Mouse (Mus musculus): ENCODE results near the gene Hoxd12. TPM values are rescaled to one million over a fixed set of nuclear protein-coding genes. Genes with fewer than 3 reads are reported as not detected.
A peak's percentile ranks its signal among the peaks of the same experiment; 100 is the strongest.

The Hoxd12 gene
- polyA plus RNA-seq, 1 experiment from 2014 or later: 30.6 TPM

- H3K9me3 ChIP-seq: no peaks in the 10 kb centered on the region
- H3K4me2 ChIP-seq: no peak overlapping the region
- peaks cover 53% of the 10 kb centered on the region for H3K4me1 ChIP-seq
- H3K27me3 ChIP-seq: peaks cover 83% of the 10 kb centered on the region
- H3K9ac ChIP-seq: no peak overlapping the region
- peaks cover 4% of the 10 kb centered on the region; the same call in 1 of the 2 replicates for H3K36me3 ChIP-seq
- ATAC-seq (ENCODE audit: insufficient number of reproducible peaks, low FRiP score, low TSS enrichment, low read depth): no peak
- 12% methylated on average over 17 of the region's 17 CpGs for WGBS
- H3K4me3 ChIP-seq: no peak overlapping the region
- no peak overlapping the region for H3K27ac ChIP-seq
Observed at GRCm38 (mm10) chr2:74701949-74702819, 27.4 kb downstream of the Hoxd12 start.

- WGBS: 32% methylated on average over 6 of the region's 6 CpGs
- H3K9ac ChIP-seq: no peak overlapping the region
- H3K4me1 ChIP-seq: peaks cover 49% of the 10 kb centered on the region
- no peak overlapping the region for H3K4me2 ChIP-seq
- H3K27ac ChIP-seq: no peak overlapping the region
- peaks cover 84% of the 10 kb centered on the region for H3K27me3 ChIP-seq
- H3K36me3 ChIP-seq: peaks cover 4% of the 10 kb centered on the region; the same call in 1 of the 2 replicates
- H3K4me3 ChIP-seq: no peak overlapping the region
- H3K9me3 ChIP-seq: no peaks in the 10 kb centered on the region
- ATAC-seq (ENCODE audit: insufficient number of reproducible peaks, low FRiP score, low TSS enrichment, low read depth): no peak
Observed at GRCm38 (mm10) chr2:74702820-74703219, 28.0 kb downstream of the Hoxd12 start.

- Histone ChIP-seq H3K27me3 (peaks cover 84% of the 10 kb centered on the region), H3K9me3 (no peaks in the 10 kb centered on the region), H3K4me3 (no peak overlapping the region), H3K36me3 (peaks cover 4% of the 10 kb centered on the region; the same call in 1 of the 2 replicates), H3K27ac (no peak overlapping the region), H3K4me2 (no peak overlapping the region), H3K9ac (no peak overlapping the region), H3K4me1 (peaks cover 44% of the 10 kb centered on the region)
- no peak for ATAC-seq (ENCODE audit: insufficient number of reproducible peaks, low FRiP score, low TSS enrichment, low read depth)
- WGBS: 22% methylated on average over 10 of the region's 10 CpGs
Observed at GRCm38 (mm10) chr2:74703317-74703716, 28.5 kb downstream of the Hoxd12 start.

DNA sequence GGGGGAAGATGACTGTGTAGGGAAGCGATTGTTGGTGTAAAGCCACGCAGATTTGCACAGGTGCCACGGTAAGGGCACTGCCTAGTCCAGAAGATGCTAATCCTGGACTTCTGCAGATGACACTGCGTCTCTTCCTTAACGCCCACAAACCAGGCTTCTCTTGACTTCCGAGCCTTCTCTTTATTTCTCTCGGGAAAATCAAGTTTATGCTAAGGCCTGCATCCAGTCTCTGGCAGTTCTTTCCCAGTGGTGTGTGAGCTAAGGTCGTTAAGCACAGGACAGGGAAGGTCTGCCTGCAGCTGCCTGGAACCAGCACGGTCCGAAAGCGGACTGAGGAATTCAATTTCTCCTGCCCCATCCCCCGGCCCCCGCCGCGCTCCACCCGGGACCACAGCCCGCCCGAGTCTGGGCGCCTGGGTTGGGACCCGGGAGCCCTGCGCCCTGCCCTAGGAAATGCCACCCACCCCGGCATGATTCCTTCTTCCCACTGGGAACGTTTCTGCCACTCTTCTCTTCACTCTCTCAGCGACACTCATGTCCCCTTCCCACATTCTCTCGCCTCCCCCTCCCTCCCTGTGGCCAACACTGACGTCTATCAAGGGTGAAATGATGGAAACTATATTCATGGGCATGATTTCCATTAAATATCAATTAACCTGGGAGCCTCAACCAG is 29.0 kb downstream of the Hoxd12 start:
- Histone ChIP-seq H3K4me2 (peak overlapping the region; percentile 90; the same call in 1 of the 2 replicates), H3K4me3 (peak overlapping the region; percentile 61), H3K9ac (no peak overlapping the region), H3K4me1 (peaks cover 39% of the 10 kb centered on the region), H3K27ac (peak overlapping the region; percentile 83; the same call in 1 of the 2 replicates), H3K27me3 (peaks cover 88% of the 10 kb centered on the region), H3K36me3 (peaks cover 4% of the 10 kb centered on the region; the same call in 1 of the 2 replicates), H3K9me3 (no peaks in the 10 kb centered on the region)
- 10% methylated on average over 26 of the region's 26 CpGs for WGBS
- ATAC-seq (ENCODE audit: insufficient number of reproducible peaks, low FRiP score, low TSS enrichment, low read depth): peak; percentile 15; the same call in 1 of the 2 replicates

GRCm38 (mm10) chr2:74704393-74704998 is 29.7 kb downstream of the Hoxd12 start, which contains the start of gene Hoxd8:
Gene Hoxd8 (plus strand): TSS chr2:74704615.
- H3K36me3 ChIP-seq: peaks cover 4% of the 10 kb centered on the region; the same call in 1 of the 2 replicates
- WGBS: 1% methylated on average over 42 of the region's 52 CpGs
- peaks cover 37% of the 10 kb centered on the region for H3K4me1 ChIP-seq
- ATAC-seq (ENCODE audit: insufficient number of reproducible peaks, low FRiP score, low TSS enrichment, low read depth): no peak
- H3K27ac ChIP-seq: peak within 1 kb of the TSS; percentile 83
- H3K4me3 ChIP-seq: peak within 1 kb of the TSS; percentile 61
- peak within 1 kb of the TSS; percentile 54 for H3K9ac ChIP-seq
- no peaks in the 10 kb centered on the region for H3K9me3 ChIP-seq
- H3K4me2 ChIP-seq: peak within 1 kb of the TSS; percentile 90
- H3K27me3 ChIP-seq: peaks cover 88% of the 10 kb centered on the region

- no peak; the same call in 1 of the 2 replicates for ATAC-seq (ENCODE audit: insufficient number of reproducible peaks, low FRiP score, low TSS enrichment, low read depth)
- H3K9me3 ChIP-seq: no peaks in the 10 kb centered on the region
- H3K4me2 ChIP-seq: peak overlapping the region; percentile 90
- H3K4me1 ChIP-seq: peaks cover 33% of the 10 kb centered on the region
- H3K27ac ChIP-seq: peak overlapping the region; percentile 83
- peaks cover 88% of the 10 kb centered on the region for H3K27me3 ChIP-seq
- H3K4me3 ChIP-seq: peak overlapping the region; percentile 61
- peak overlapping the region; percentile 54 for H3K9ac ChIP-seq
- peaks cover 3% of the 10 kb centered on the region; the same call in 1 of the 2 replicates for H3K36me3 ChIP-seq
- WGBS: 0% methylated on average over 17 of the region's 66 CpGs
Observed at GRCm38 (mm10) chr2:74704999-74705466, 30.2 kb downstream of the Hoxd12 start.

DNA sequence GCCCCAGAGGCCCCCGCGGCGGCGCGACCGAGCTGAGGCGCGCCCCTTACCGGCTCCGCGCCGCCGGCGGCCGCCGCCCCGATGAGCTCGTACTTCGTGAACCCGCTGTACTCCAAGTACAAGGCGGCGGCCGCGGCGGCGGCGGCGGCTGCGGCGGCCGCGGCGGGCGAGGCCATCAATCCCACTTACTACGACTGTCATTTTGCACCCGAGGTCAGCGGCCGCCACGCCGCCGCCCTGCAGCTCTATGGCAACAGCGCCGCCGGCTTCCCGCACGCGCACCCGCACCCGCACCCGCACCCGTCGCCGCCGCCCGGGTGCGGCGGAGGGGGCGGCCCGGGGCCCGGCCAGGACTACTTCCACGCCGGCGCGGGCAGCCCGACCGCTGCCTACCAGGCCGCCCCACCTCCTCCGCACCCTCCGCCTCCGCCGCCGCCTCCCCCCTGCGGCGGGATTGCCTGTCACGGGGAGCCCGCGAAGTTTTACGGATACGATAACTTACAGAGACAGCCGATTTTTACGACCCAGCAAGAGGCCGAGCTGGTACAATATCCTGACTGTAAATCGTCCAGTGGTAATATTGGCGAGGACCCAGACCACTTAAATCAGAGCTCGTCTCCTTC is 30.8 kb downstream of the Hoxd12 start:
- Histone ChIP-seq H3K9ac (peak overlapping the region; percentile 54), H3K27me3 (peaks cover 88% of the 10 kb centered on the region), H3K9me3 (no peaks in the 10 kb centered on the region), H3K4me2 (peak overlapping the region; percentile 90), H3K36me3 (no peaks in the 10 kb centered on the region), H3K4me1 (peaks cover 27% of the 10 kb centered on the region), H3K4me3 (peak overlapping the region; percentile 61), H3K27ac (peak overlapping the region; percentile 83)
- WGBS: under 1% methylated on average over 80 of the region's 85 CpGs
- no peak for ATAC-seq (ENCODE audit: insufficient number of reproducible peaks, low FRiP score, low TSS enrichment, low read depth)

- Histone ChIP-seq H3K27me3 (peaks cover 86% of the 10 kb centered on the region), H3K9ac (no peak overlapping the region), H3K4me3 (peak overlapping the region; percentile 61), H3K27ac (no peak overlapping the region), H3K4me1 (peaks cover 24% of the 10 kb centered on the region), H3K9me3 (no peaks in the 10 kb centered on the region), H3K4me2 (peak overlapping the region; percentile 90; the same call in 1 of the 2 replicates), H3K36me3 (no peaks in the 10 kb centered on the region)
- no peak for ATAC-seq (ENCODE audit: insufficient number of reproducible peaks, low FRiP score, low TSS enrichment, low read depth)
- WGBS: 7% methylated on average over 13 of the region's 13 CpGs
Observed at GRCm38 (mm10) chr2:74706393-74706960, 31.7 kb downstream of the Hoxd12 start.

- Histone ChIP-seq H3K9me3 (no peaks in the 10 kb centered on the region), H3K9ac (no peak overlapping the region), H3K27me3 (peaks cover 94% of the 10 kb centered on the region), H3K4me1 (peaks cover 33% of the 10 kb centered on the region), H3K36me3 (no peaks in the 10 kb centered on the region), H3K4me2 (no peak overlapping the region), H3K27ac (no peak overlapping the region), H3K4me3 (0 out of 2 replicates have a peak overlapping the region, but pooled peaks have one; percentile 4)
- WGBS: 36% methylated on average over 7 of the region's 7 CpGs
- no peak for ATAC-seq (ENCODE audit: insufficient number of reproducible peaks, low FRiP score, low TSS enrichment, low read depth)
Observed at GRCm38 (mm10) chr2:74707599-74707998, 32.8 kb downstream of the Hoxd12 start.

DNA sequence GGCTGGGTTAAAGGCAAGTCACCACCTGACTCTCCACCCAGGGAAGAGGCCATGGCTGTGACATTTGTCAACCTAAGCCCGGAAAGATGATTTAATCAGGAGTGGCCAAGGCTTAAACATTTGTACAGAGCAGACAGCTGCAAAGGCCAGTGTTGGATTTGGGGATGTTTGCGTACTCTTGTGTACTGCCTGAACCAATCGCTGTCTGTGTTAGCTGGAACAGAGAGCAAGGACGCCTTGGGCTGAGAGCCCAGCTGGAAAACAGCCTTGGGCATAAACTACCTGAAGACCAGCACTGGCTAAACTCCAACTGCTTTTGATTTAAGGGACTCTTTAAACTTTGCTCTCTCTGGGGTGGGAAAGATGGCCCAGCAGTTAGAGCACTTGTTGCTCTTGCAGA is 33.9 kb downstream of the Hoxd12 start:
- Histone ChIP-seq H3K4me3 (no peak overlapping the region), H3K36me3 (no peaks in the 10 kb centered on the region), H3K27me3 (peaks cover 96% of the 10 kb centered on the region), H3K4me1 (peaks cover 32% of the 10 kb centered on the region), H3K4me2 (no peak overlapping the region), H3K9me3 (no peaks in the 10 kb centered on the region), H3K9ac (no peak overlapping the region), H3K27ac (no peak overlapping the region)
- no peak for ATAC-seq (ENCODE audit: insufficient number of reproducible peaks, low FRiP score, low TSS enrichment, low read depth)
- WGBS: 27% methylated on average over 4 of the region's 4 CpGs

Data from limb, embryonic 15.5 days (tissue).